ENCODE assay signal across 12 mouse cellular contexts in the genomic region with DNA sequence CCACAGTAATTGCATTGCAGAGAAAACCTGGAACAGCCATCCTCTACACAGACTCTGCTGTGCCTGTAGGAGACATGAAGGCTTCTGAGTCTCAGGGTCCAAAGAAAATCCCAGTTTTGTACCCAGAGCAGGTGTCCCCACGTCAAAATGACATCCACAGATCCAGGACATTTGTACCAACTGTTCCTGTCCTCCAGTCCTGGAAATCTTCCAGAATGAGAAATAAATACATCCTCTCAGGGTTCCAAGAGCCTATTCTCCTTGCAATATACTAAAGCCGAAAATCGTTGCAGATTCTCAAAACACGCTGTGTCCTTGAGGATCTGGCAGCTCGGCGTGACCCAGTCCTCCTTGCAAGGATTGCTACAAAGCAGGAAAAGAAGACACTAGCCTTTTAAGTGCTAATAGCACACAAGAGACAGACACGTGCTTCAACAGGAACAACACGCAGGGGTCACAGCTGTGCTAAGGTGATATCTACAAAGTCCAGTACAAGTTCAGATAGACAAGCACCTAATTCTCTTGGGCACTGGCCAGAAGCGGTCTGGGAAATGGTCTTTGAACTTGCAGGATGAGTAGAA. TPM values are rescaled to one million over a fixed set of nuclear protein-coding genes. Genes with fewer than 3 reads are reported as not detected.
A peak's percentile ranks its signal among the peaks of the same experiment; 100 is the strongest.
DNase-seq lines count a peak whose midpoint lies in the region; ATAC-seq and TF ChIP-seq lines count a peak whose summit lies in the region.
"Had no signal": no experiment of that assay in that cellular context is flagged by ENCODE, and none has a peak within 500 bp of the region (broad histone marks: within the 10 kb centered on the region; RNA-seq: fewer than 3 reads in every experiment).

No protein-coding gene starts in this region.

- peaks cover 30% of the 10 kb centered on the region for H3K4me1 ChIP-seq in kidney, adult 2 months (ENCODE audit: control insufficient read depth, insufficient read depth, low read length)
- no peaks in the 10 kb centered on the region for H3K4me1 ChIP-seq in kidney, embryonic 14.5 days (ENCODE audit: control insufficient read depth, insufficient read depth, low read length)
- H3K4me1 ChIP-seq in hindbrain, embryonic 14.5 days (replicated peaks; ENCODE audit: control insufficient read depth, insufficient read depth, low read length), result no peaks in the 10 kb centered on the region
- H3K4me1 ChIP-seq: embryonic facial prominence, embryonic 15.5 days; midbrain, embryonic 12.5 days had no signal

- no peak for ATAC-seq in kidney, embryonic 14.5 days (ENCODE audit: low FRiP score, low TSS enrichment)
- ATAC-seq in hindbrain, embryonic 14.5 days (ENCODE audit: low FRiP score), result no peak

- 55% methylated on average over 9 of the region's 9 CpGs for WGBS in kidney, adult 2 months
- WGBS in kidney, embryonic 14.5 days, result 87% methylated on average over 9 of the region's 9 CpGs
- 87% methylated on average over 9 of the region's 9 CpGs for WGBS in hindbrain, embryonic 14.5 days

- 0 out of 2 replicates have a peak, but pooled peaks cover 3% of the 10 kb centered on the region for H3K9me3 ChIP-seq in kidney, embryonic 14.5 days (ENCODE audit: control insufficient read depth, low read length)
- H3K9me3 ChIP-seq in hindbrain, embryonic 14.5 days (ENCODE audit: control insufficient read depth, low read length), result peaks cover 6% of the 10 kb centered on the region; the same call in 1 of the 2 replicates
- H3K9me3 ChIP-seq: embryonic facial prominence, embryonic 15.5 days; midbrain, embryonic 12.5 days had no signal

- H3K9ac ChIP-seq in kidney, embryonic 14.5 days (ENCODE audit: low read depth, low read length), result no peak overlapping the region
- H3K9ac ChIP-seq in hindbrain, embryonic 14.5 days, result no peak overlapping the region
- H3K9ac ChIP-seq: embryonic facial prominence, embryonic 15.5 days; midbrain, embryonic 12.5 days had no signal

- no peak overlapping the region for H3K4me3 ChIP-seq in kidney, adult 2 months (ENCODE audit: insufficient read depth, low read depth, low read length)
- H3K4me3 ChIP-seq in kidney, embryonic 14.5 days (ENCODE audit: low read length), result no peak overlapping the region
- no peak overlapping the region for H3K4me3 ChIP-seq in hindbrain, embryonic 14.5 days (replicated peaks; ENCODE audit: low read length)
- H3K4me3 ChIP-seq: embryonic facial prominence, embryonic 15.5 days; midbrain, embryonic 12.5 days had no signal

- no peak overlapping the region for H3K4me2 ChIP-seq in kidney, embryonic 14.5 days (replicated peaks; ENCODE audit: low read depth, low read length)
- H3K4me2 ChIP-seq in hindbrain, embryonic 14.5 days (replicated peaks), result no peak overlapping the region
- H3K4me2 ChIP-seq: embryonic facial prominence, embryonic 15.5 days; midbrain, embryonic 12.5 days had no signal

- TF ChIP-seq POLR2A in kidney, adult 2 months (IDR thresholded peaks at IDR 0.05; ENCODE audit: low read depth, low read length), result no peak

- no peaks in the 10 kb centered on the region for H3K27me3 ChIP-seq in kidney, adult 2 months (replicated peaks; ENCODE audit: control insufficient read depth, insufficient read depth, low read length)
- no peaks in the 10 kb centered on the region for H3K27me3 ChIP-seq in kidney, embryonic 14.5 days (ENCODE audit: control insufficient read depth, insufficient read depth, low read length)
- no peaks in the 10 kb centered on the region for H3K27me3 ChIP-seq in hindbrain, embryonic 14.5 days (ENCODE audit: control insufficient read depth, insufficient read depth, low read length)
- H3K27me3 ChIP-seq: embryonic facial prominence, embryonic 15.5 days; midbrain, embryonic 12.5 days had no signal

- peak; percentile 90 for DNase-seq in kidney, adult 2 months
- DNase-seq in brain, embryonic 18.5 days (ENCODE audit: low read depth, low spot score), result peak; percentile 8
- peak; percentile 42 for DNase-seq in cerebellum, adult 8-10 months
- DNase-seq in heart, postnatal 4 days, result peak; percentile 23
- no peak for DNase-seq in right cerebral cortex, postnatal 14 days
- no peak for DNase-seq in hindbrain, embryonic 14.5 days (ENCODE audit: low spot score)
- DNase-seq: adrenal gland, adult 8-10 months; gastrocnemius, postnatal 36 days; lung, adult 18-20 months had no signal

- no peak overlapping the region for H3K27ac ChIP-seq in kidney, adult 2 months (ENCODE audit: insufficient read depth, low read depth, low read length)
- no peak overlapping the region for H3K27ac ChIP-seq in kidney, embryonic 14.5 days (ENCODE audit: low read depth, low read length)
- H3K27ac ChIP-seq in hindbrain, embryonic 14.5 days, result no peak overlapping the region
- H3K27ac ChIP-seq: embryonic facial prominence, embryonic 15.5 days; midbrain, embryonic 12.5 days had no signal

- H3K36me3 ChIP-seq in kidney, adult 2 months (ENCODE audit: control insufficient read depth, insufficient read depth, low read length), result no peaks in the 10 kb centered on the region
- H3K36me3 ChIP-seq in kidney, embryonic 14.5 days (ENCODE audit: control insufficient read depth, insufficient read depth, low read length), result no peaks in the 10 kb centered on the region
- H3K36me3 ChIP-seq in hindbrain, embryonic 14.5 days (replicated peaks; ENCODE audit: control insufficient read depth, insufficient read depth), result no peaks in the 10 kb centered on the region
- H3K36me3 ChIP-seq: embryonic facial prominence, embryonic 15.5 days; midbrain, embryonic 12.5 days had no signal

- TF ChIP-seq CTCF in kidney, adult 2 months (conservative IDR thresholded peaks at IDR 0.05; ENCODE audit: insufficient read depth, insufficient read length, low read depth, low read length), result no peak

RNA-seq across cellular contexts. Expression of a gene that starts 51.1 kb away (rescaled TPM):
- polyA plus RNA-seq in kidney, adult 2 months (2012; rRNA removed), result 20.0 and 21.8 TPM in 2 replicates
- polyA plus RNA-seq in kidney, embryonic 14.5 days (2014; fragmentation: Nextera tagmentation; extraction: Ambion mirVana), result 13.9 and 16.6 TPM in 2 replicates
- total RNA-seq in heart, postnatal 4 days (2021), result 10 to 100 TPM; 19.9 to 20.0 TPM
- 14.9 and 18.0 TPM in 2 replicates for polyA plus RNA-seq in hindbrain, embryonic 14.5 days (2014; fragmentation: Nextera tagmentation; extraction: Ambion mirVana)

Comparison
In these comparisons a context has a peak if more than half of its experiments do, and no peak if none do; other contexts are left out.
1. DNase-seq: peak in kidney, adult 2 months (single experiment), brain, embryonic 18.5 days (single experiment), cerebellum, adult 8-10 months (single experiment) and heart, postnatal 4 days (single experiment); none in right cerebral cortex, postnatal 14 days (single experiment) and hindbrain, embryonic 14.5 days (single experiment).